12 mouse cellular contexts compared by ENCODE assay signal in genomic region chr17:66756500-66756899, GRCm38 (mm10).
A peak's percentile ranks its signal among the peaks of the same experiment; 100 is the strongest.
DNase-seq lines count a peak whose midpoint lies in the region; ATAC-seq lines count a peak whose summit lies in the region.
"Had no signal": no experiment of that assay in that cellular context is flagged by ENCODE, and none has a peak within 500 bp of the region (broad histone marks: within the 10 kb centered on the region; RNA-seq: fewer than 3 reads in every experiment).

No protein-coding gene starts in this region.

- peaks cover 33% of the 10 kb centered on the region for H3K4me1 ChIP-seq in kidney, embryonic 16.5 days (ENCODE audit: insufficient read depth, low read length)
- H3K4me1 ChIP-seq in embryonic facial prominence, embryonic 13.5 days: peaks cover 15% of the 10 kb centered on the region
- H3K4me1 ChIP-seq in forebrain, embryonic 15.5 days: peaks cover 20% of the 10 kb centered on the region
- H3K4me1 ChIP-seq in liver, embryonic 12.5 days: 0 out of 2 replicates have a peak, but pooled peaks cover 4% of the 10 kb centered on the region
- peaks cover 7% of the 10 kb centered on the region for H3K4me1 ChIP-seq in hindbrain, embryonic 16.5 days (ENCODE audit: control insufficient read depth, insufficient read depth, low read depth, low read length)

- H3K4me2 ChIP-seq in kidney, embryonic 16.5 days (replicated peaks; ENCODE audit: low read depth, low read length): no peak overlapping the region; the same call in 1 of the 2 replicates
- peak overlapping the region; percentile 46 for H3K4me2 ChIP-seq in embryonic facial prominence, embryonic 13.5 days
- H3K4me2 ChIP-seq in forebrain, embryonic 15.5 days (replicated peaks): peak overlapping the region; percentile 40; the same call in 1 of the 2 replicates
- H3K4me2 ChIP-seq in liver, embryonic 12.5 days: peak overlapping the region; percentile 27
- H3K4me2 ChIP-seq in hindbrain, embryonic 16.5 days (ENCODE audit: low read length): no peak overlapping the region

- no peak overlapping the region; the same call in 1 of the 2 replicates for H3K9ac ChIP-seq in kidney, embryonic 16.5 days (replicated peaks; ENCODE audit: low read length)
- 0 out of 2 replicates have a peak overlapping the region, but pooled peaks have one; percentile 36 for H3K9ac ChIP-seq in embryonic facial prominence, embryonic 13.5 days
- no peak overlapping the region for H3K9ac ChIP-seq in forebrain, embryonic 15.5 days (replicated peaks)
- H3K9ac ChIP-seq in liver, embryonic 12.5 days: no peak overlapping the region
- H3K9ac ChIP-seq in hindbrain, embryonic 16.5 days (ENCODE audit: low read depth, low read length): no peak overlapping the region

- no peaks in the 10 kb centered on the region for H3K27me3 ChIP-seq in kidney, embryonic 16.5 days (ENCODE audit: insufficient read depth, low read length)
- H3K27me3 ChIP-seq in embryonic facial prominence, embryonic 13.5 days: no peaks in the 10 kb centered on the region
- H3K27me3 ChIP-seq in forebrain, embryonic 15.5 days: no peaks in the 10 kb centered on the region
- no peaks in the 10 kb centered on the region for H3K27me3 ChIP-seq in liver, embryonic 12.5 days (replicated peaks)
- H3K27me3 ChIP-seq in hindbrain, embryonic 16.5 days (replicated peaks; ENCODE audit: control insufficient read depth, insufficient read depth, low read length): no peaks in the 10 kb centered on the region

- peak overlapping the region; percentile 27; the same call in 1 of the 2 replicates for H3K27ac ChIP-seq in kidney, embryonic 16.5 days (ENCODE audit: low read length)
- H3K27ac ChIP-seq in embryonic facial prominence, embryonic 13.5 days: peak overlapping the region; percentile 51; the same call in 1 of the 2 replicates
- H3K27ac ChIP-seq in forebrain, embryonic 15.5 days (replicated peaks): peak overlapping the region; percentile 58
- H3K27ac ChIP-seq in liver, embryonic 12.5 days: no peak overlapping the region
- H3K27ac ChIP-seq in hindbrain, embryonic 16.5 days (ENCODE audit: low read depth, low read length): no peak overlapping the region
- H3K27ac ChIP-seq: left cerebral cortex, adult 2 months had no signal

- 64% methylated on average over 9 of the region's 9 CpGs for WGBS in kidney, embryonic 16.5 days
- 45% methylated on average over 9 of the region's 9 CpGs for WGBS in embryonic facial prominence, embryonic 13.5 days
- WGBS in forebrain, embryonic 15.5 days: 66% methylated on average over 9 of the region's 9 CpGs
- 61% methylated on average over 9 of the region's 9 CpGs for WGBS in liver, embryonic 12.5 days (ENCODE audit: insufficient replicate concordance)
- WGBS in hindbrain, embryonic 16.5 days: 79% methylated on average over 9 of the region's 9 CpGs

- H3K9me3 ChIP-seq in kidney, embryonic 16.5 days (ENCODE audit: low read length): no peaks in the 10 kb centered on the region
- no peaks in the 10 kb centered on the region for H3K9me3 ChIP-seq in embryonic facial prominence, embryonic 13.5 days
- no peaks in the 10 kb centered on the region for H3K9me3 ChIP-seq in forebrain, embryonic 15.5 days
- H3K9me3 ChIP-seq in liver, embryonic 12.5 days (replicated peaks): no peaks in the 10 kb centered on the region
- no peaks in the 10 kb centered on the region for H3K9me3 ChIP-seq in hindbrain, embryonic 16.5 days (ENCODE audit: control insufficient read depth, low read length)

- H3K4me3 ChIP-seq in kidney, embryonic 16.5 days (ENCODE audit: low read length): no peak overlapping the region
- peak overlapping the region; percentile 12 for H3K4me3 ChIP-seq in embryonic facial prominence, embryonic 13.5 days
- no peak overlapping the region for H3K4me3 ChIP-seq in forebrain, embryonic 15.5 days
- H3K4me3 ChIP-seq in liver, embryonic 12.5 days: no peak overlapping the region
- no peak overlapping the region for H3K4me3 ChIP-seq in hindbrain, embryonic 16.5 days (ENCODE audit: low read length)
- H3K4me3 ChIP-seq: left cerebral cortex, adult 2 months had no signal

- 0 out of 2 replicates have a peak, but pooled peaks cover 4% of the 10 kb centered on the region for H3K36me3 ChIP-seq in kidney, embryonic 16.5 days (ENCODE audit: insufficient read depth, low read length)
- H3K36me3 ChIP-seq in embryonic facial prominence, embryonic 13.5 days: peaks cover 6% of the 10 kb centered on the region
- H3K36me3 ChIP-seq in forebrain, embryonic 15.5 days: no peaks in the 10 kb centered on the region
- H3K36me3 ChIP-seq in liver, embryonic 12.5 days: no peaks in the 10 kb centered on the region
- H3K36me3 ChIP-seq in hindbrain, embryonic 16.5 days (ENCODE audit: control insufficient read depth, insufficient read depth, low read length): no peaks in the 10 kb centered on the region

- no peak for DNase-seq in kidney, adult 8-10 months
- no peak for DNase-seq in adrenal gland, postnatal 36 days
- DNase-seq: heart, postnatal 10 days; kidney, adult 18-20 months; right cerebral cortex, postnatal 4 days; thymus, adult 18-20 months had no signal

- ATAC-seq in kidney, embryonic 16.5 days (ENCODE audit: low FRiP score, low TSS enrichment): no peak
- ATAC-seq in embryonic facial prominence, embryonic 13.5 days (ENCODE audit: insufficient number of reproducible peaks, insufficient read depth, low FRiP score, low TSS enrichment, low read depth): no peak
- peak; percentile 62 for ATAC-seq in forebrain, embryonic 15.5 days (replicated peaks)
- ATAC-seq in liver, embryonic 12.5 days: no peak
- no peak for ATAC-seq in hindbrain, embryonic 16.5 days

Comparison
In these comparisons a context has a peak if more than half of its experiments do, and no peak if none do; other contexts are left out.
1. H3K27ac ChIP-seq: peak in kidney, embryonic 16.5 days (single experiment), embryonic facial prominence, embryonic 13.5 days (single experiment) and forebrain, embryonic 15.5 days (single experiment); none in liver, embryonic 12.5 days (single experiment) and hindbrain, embryonic 16.5 days (single experiment).
2. H3K4me2 ChIP-seq: peak in embryonic facial prominence, embryonic 13.5 days (single experiment), forebrain, embryonic 15.5 days (single experiment) and liver, embryonic 12.5 days (single experiment); none in kidney, embryonic 16.5 days (single experiment) and hindbrain, embryonic 16.5 days (single experiment).